Mouse (Mus musculus): ENCODE data around the gene Mgmt. TPM values are rescaled to one million over a fixed set of nuclear protein-coding genes. Genes with fewer than 3 reads are reported as not detected.

Mgmt gene
- polyA plus RNA-seq, 1 experiment from 2014 or later = 3.5 TPM

DNA sequence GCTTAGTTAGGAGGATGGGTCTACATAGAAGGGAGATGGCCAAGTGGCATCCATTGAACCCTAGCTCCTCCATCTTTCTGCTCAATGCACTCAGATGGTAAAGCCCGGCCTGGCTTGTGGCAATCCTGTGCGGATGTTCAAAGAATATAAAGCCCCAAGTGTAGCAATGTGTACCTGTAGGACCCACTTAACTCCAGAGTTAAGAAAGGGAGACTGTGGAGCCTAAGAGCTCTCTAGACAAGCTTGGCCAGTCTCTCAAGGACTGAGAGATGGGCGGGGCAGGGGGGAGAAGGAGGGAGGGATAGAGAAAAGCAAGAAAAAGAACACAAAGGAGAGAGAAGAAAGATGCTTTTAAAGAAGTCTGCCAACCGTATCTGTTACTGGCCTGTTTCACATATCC, 27.9 kb upstream of the Mgmt start:
- Histone ChIP-seq H3K4me2 (replicated peaks) (no peak overlapping the region), H3K4me3 (no peak overlapping the region), H3K4me1 (peaks cover 22% of the 10 kb centered on the region), H3K9me3 (replicated peaks) (no peaks in the 10 kb centered on the region), H3K27ac (no peak overlapping the region), H3K9ac (no peak overlapping the region), H3K27me3 (peaks cover 2% of the 10 kb centered on the region; the same call in 1 of the 2 replicates), H3K36me3 (no peaks in the 10 kb centered on the region)
- no peak for ATAC-seq (ENCODE audit: low FRiP score)
- 90% methylated on average over 4 of the region's 4 CpGs for WGBS

GRCm38 (mm10) chr7:136871535-136871934, 22.9 kb upstream of the Mgmt start:
- 61% methylated on average over 11 of the region's 11 CpGs for WGBS
- no peak overlapping the region for H3K9ac ChIP-seq
- no peak overlapping the region for H3K27ac ChIP-seq
- H3K4me3 ChIP-seq = no peak overlapping the region
- no peaks in the 10 kb centered on the region for H3K36me3 ChIP-seq
- ATAC-seq (ENCODE audit: low FRiP score) = no peak
- H3K9me3 ChIP-seq (replicated peaks) = no peaks in the 10 kb centered on the region
- H3K4me2 ChIP-seq (replicated peaks) = 0 out of 2 replicates have a peak overlapping the region, but pooled peaks have one; percentile 11
- H3K4me1 ChIP-seq = peaks cover 10% of the 10 kb centered on the region
- peaks cover 2% of the 10 kb centered on the region; the same call in 1 of the 2 replicates for H3K27me3 ChIP-seq

DNA sequence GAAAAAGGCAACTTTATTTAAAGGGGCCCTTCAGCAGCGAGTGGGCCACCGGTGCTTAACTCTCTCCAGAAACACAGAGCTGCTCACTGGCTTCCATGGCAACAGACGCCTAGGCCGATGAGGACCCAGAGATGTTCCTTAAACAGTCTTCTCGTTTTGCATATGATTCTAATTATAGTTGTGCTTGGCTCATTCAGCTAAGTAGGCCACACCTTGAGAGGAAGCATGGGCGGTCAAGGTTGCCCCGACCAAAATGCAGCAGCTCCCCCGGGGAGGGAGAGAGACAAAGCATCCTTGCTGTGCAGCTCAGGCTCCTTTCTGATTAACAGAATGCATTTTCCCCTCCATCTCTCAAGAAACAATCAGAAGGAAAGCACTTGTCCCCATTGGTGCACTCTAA, 22.4 kb upstream of the Mgmt start:
- H3K4me2 ChIP-seq (replicated peaks) = peak overlapping the region; percentile 11; the same call in 1 of the 2 replicates
- 6% methylated on average over 8 of the region's 8 CpGs for WGBS
- ATAC-seq (ENCODE audit: low FRiP score) = no peak

DNA sequence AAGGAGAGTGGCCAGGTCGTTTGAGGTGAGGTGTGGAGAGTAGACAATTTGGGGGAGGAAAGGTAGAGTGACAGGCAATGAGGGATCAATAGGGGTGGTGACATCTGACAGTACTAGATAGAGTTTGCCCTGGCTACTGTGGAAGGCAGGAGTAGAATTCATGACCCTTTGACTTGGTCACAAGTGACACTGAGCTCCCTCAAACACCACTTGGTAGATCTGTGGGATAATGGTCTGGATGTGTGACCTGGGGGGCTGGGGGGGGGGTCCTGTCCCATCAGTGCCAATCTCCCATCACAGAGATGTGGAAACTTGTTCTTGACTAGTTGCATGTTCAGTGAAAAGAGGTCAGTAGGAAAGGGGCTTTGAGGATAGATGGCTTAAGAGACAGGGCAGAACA, 20.0 kb upstream of the Mgmt start:
- no peaks in the 10 kb centered on the region for H3K9me3 ChIP-seq (replicated peaks)
- no peaks in the 10 kb centered on the region; the same call in 1 of the 2 replicates for H3K27me3 ChIP-seq
- no peak overlapping the region for H3K4me3 ChIP-seq
- H3K9ac ChIP-seq = no peak overlapping the region
- H3K4me1 ChIP-seq = peaks cover 10% of the 10 kb centered on the region
- no peak for ATAC-seq (ENCODE audit: low FRiP score)
- H3K36me3 ChIP-seq = no peaks in the 10 kb centered on the region
- 74% methylated on average over 1 of the region's 1 CpGs for WGBS
- H3K27ac ChIP-seq = no peak overlapping the region
- no peak overlapping the region for H3K4me2 ChIP-seq (replicated peaks)

More for the DNA sequence above, 22.4 kb upstream of the Mgmt start:
- Histone ChIP-seq H3K9ac (no peak overlapping the region), H3K27ac (no peak overlapping the region), H3K4me1 (peaks cover 10% of the 10 kb centered on the region), H3K27me3 (no peaks in the 10 kb centered on the region; the same call in 1 of the 2 replicates), H3K4me3 (no peak overlapping the region), H3K9me3 (replicated peaks) (no peaks in the 10 kb centered on the region), H3K36me3 (no peaks in the 10 kb centered on the region)

DNA sequence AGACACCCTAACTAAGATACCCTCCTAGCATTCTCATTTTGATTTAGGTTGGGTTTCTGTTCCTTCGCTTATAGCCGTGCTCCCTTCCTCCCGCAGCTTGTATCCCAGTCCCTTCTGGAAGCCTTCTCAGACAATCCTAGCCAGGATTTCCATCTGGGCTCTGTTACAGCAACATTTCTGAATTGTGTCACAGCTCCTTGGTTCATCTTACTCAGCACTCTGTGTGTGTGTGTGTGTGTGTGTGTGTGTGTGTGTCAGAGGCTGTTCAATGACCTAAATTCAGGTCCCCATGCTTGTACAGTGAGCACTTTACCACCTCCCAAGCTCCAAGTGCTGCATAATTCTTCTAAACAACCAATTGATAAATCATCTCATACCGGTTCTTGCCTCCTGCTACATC, 14.0 kb upstream of the Mgmt start:
- no peaks in the 10 kb centered on the region for H3K4me1 ChIP-seq
- H3K36me3 ChIP-seq = no peaks in the 10 kb centered on the region
- no peaks in the 10 kb centered on the region for H3K27me3 ChIP-seq
- no peak overlapping the region for H3K9ac ChIP-seq
- no peaks in the 10 kb centered on the region for H3K9me3 ChIP-seq (replicated peaks)
- H3K4me3 ChIP-seq = no peak overlapping the region
- ATAC-seq (ENCODE audit: low FRiP score) = no peak
- no peak overlapping the region for H3K4me2 ChIP-seq (replicated peaks)
- 89% methylated on average over 4 of the region's 4 CpGs for WGBS
- no peak overlapping the region for H3K27ac ChIP-seq

GRCm38 (mm10) chr7:136888161-136888560, 6.3 kb upstream of the Mgmt start:
- Histone ChIP-seq H3K4me2 (replicated peaks) (no peak overlapping the region), H3K27ac (no peak overlapping the region), H3K27me3 (no peaks in the 10 kb centered on the region), H3K9me3 (replicated peaks) (no peaks in the 10 kb centered on the region), H3K4me1 (no peaks in the 10 kb centered on the region), H3K4me3 (no peak overlapping the region), H3K9ac (no peak overlapping the region), H3K36me3 (no peaks in the 10 kb centered on the region)
- ATAC-seq (ENCODE audit: low FRiP score) = no peak
- 86% methylated on average over 6 of the region's 6 CpGs for WGBS

DNA sequence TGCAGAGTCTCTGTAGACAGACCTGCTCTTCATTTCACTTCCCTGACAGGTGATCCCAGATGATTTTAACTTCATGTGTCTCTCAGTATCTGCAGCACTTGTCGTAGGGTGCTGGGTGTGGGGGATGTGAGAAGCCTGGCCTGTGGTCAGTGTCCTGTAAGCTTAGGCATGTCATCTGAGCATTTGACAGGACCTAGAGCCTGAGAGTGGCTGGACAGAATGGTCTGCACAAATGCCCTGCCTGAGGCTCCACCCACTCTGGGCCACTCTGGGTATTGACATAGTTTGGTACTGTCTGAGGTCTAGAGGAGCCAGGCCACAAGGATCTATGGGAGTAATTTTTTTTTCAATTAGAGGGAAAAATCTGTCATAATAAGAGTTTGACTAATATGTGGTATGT, 942 bp downstream of the Mgmt start:
- Histone ChIP-seq H3K9me3 (replicated peaks) (peaks cover 4% of the 10 kb centered on the region; the same call in 1 of the 2 replicates), H3K36me3 (no peaks in the 10 kb centered on the region), H3K4me2 (replicated peaks) (no peak overlapping the region), H3K9ac (no peak overlapping the region), H3K27ac (no peak overlapping the region), H3K4me3 (no peak overlapping the region), H3K4me1 (peaks cover 12% of the 10 kb centered on the region), H3K27me3 (no peaks in the 10 kb centered on the region)
- no peak for ATAC-seq (ENCODE audit: low FRiP score)
- WGBS = 89% methylated on average over 1 of the region's 1 CpGs

GRCm38 (mm10) chr7:136895851-136896250, 1.4 kb downstream of the Mgmt start:
- Histone ChIP-seq H3K27me3 (no peaks in the 10 kb centered on the region), H3K27ac (no peak overlapping the region), H3K4me3 (no peak overlapping the region), H3K9me3 (replicated peaks) (peaks cover 5% of the 10 kb centered on the region; the same call in 1 of the 2 replicates), H3K36me3 (no peaks in the 10 kb centered on the region), H3K4me1 (peaks cover 12% of the 10 kb centered on the region), H3K4me2 (replicated peaks) (no peak overlapping the region), H3K9ac (no peak overlapping the region)
- ATAC-seq (ENCODE audit: low FRiP score) = no peak
- 93% methylated on average over 7 of the region's 7 CpGs for WGBS

DNA sequence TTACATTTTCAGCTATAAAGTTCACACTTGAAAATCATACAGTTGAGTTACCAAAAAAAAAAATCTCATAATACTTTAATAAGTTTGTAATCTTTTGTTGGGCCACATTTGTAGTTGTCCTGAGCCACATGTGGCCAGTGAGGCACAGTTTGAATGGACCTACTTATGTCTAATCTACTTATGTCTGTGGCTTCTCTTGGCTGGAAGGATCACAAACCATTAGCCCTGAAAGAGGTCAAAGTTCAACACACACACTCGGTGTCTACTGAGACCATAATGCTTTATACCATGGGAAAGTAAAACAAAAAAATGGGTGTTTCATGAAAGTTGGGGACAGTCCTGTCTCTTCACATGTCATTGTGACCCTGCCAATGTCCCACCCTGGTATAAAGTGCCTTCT, 3.1 kb downstream of the Mgmt start:
- H3K36me3 ChIP-seq = no peaks in the 10 kb centered on the region
- no peak overlapping the region for H3K9ac ChIP-seq
- H3K9me3 ChIP-seq (replicated peaks) = peaks cover 5% of the 10 kb centered on the region; the same call in 1 of the 2 replicates
- no peak overlapping the region for H3K4me2 ChIP-seq (replicated peaks)
- no peak overlapping the region for H3K27ac ChIP-seq
- no peak for ATAC-seq (ENCODE audit: low FRiP score)
- H3K4me1 ChIP-seq = peaks cover 12% of the 10 kb centered on the region
- no peaks in the 10 kb centered on the region for H3K27me3 ChIP-seq
- 60% methylated on average over 1 of the region's 1 CpGs for WGBS
- H3K4me3 ChIP-seq = no peak overlapping the region

GRCm38 (mm10) chr7:136898005-136898404, 3.6 kb downstream of the Mgmt start:
- Histone ChIP-seq H3K4me3 (no peak overlapping the region), H3K27ac (no peak overlapping the region), H3K4me1 (peaks cover 12% of the 10 kb centered on the region), H3K36me3 (no peaks in the 10 kb centered on the region), H3K9me3 (replicated peaks) (peaks cover 5% of the 10 kb centered on the region; the same call in 1 of the 2 replicates), H3K27me3 (no peaks in the 10 kb centered on the region), H3K9ac (no peak overlapping the region), H3K4me2 (replicated peaks) (no peak overlapping the region)
- WGBS = 78% methylated on average over 4 of the region's 4 CpGs
- no peak for ATAC-seq (ENCODE audit: low FRiP score)

DNA sequence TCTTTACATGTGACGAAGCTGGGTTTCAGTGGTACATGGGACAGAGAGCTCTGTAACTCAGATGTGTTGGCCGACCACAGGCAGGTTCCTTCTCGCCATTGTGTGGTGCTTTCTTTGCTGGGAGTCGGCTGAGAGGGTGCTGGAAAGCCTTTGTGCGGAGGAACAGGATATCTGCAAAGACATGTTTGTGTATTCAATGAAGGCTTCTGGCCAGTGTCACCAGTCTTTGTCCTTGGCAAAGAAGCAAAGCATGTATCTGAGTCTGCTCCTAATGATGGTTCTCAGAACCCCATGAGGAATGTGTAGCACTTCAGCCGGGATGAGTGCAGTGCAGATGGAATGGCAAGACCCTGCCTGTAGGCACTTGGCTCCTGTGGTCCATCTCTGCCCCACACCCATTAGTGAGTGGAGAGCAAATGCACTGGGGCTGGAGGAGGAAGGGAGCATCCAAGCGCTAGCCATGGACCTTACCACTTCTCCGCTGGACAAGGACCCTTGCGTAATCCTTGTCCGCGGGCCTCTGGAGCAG, 14.3 kb downstream of the Mgmt start:
- peaks cover 7% of the 10 kb centered on the region; the same call in 1 of the 2 replicates for H3K27me3 ChIP-seq
- no peak overlapping the region for H3K9ac ChIP-seq
- WGBS = 96% methylated on average over 11 of the region's 11 CpGs
- H3K4me3 ChIP-seq = no peak overlapping the region
- H3K4me2 ChIP-seq (replicated peaks) = no peak overlapping the region
- no peak overlapping the region for H3K27ac ChIP-seq
- H3K4me1 ChIP-seq = peaks cover 7% of the 10 kb centered on the region
- no peaks in the 10 kb centered on the region for H3K9me3 ChIP-seq (replicated peaks)
- H3K36me3 ChIP-seq = no peaks in the 10 kb centered on the region
- ATAC-seq (ENCODE audit: low FRiP score) = no peak

DNA sequence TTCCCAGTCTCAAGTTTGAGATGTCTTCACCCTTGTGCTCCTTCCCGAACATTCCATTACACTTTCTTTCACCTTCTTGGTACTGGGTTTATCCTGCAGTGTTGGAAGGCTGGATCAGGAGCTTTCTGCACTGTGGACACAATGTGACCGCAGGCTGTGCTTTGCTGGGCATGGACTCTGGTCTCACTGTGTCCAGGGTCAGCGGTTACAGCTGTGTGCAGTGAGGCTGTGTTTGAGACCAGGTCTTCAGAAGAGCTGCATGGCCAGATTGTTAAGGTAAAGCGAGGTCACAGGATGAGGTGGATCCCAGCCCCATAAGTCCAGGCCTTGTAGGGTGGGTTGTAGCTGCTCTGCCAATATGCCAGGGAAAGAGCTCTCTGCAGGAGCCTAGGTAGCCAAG, 18.5 kb downstream of the Mgmt start:
- no peak for ATAC-seq (ENCODE audit: low FRiP score)
- Histone ChIP-seq H3K9me3 (replicated peaks) (no peaks in the 10 kb centered on the region), H3K27ac (no peak overlapping the region), H3K9ac (no peak overlapping the region), H3K27me3 (peaks cover 7% of the 10 kb centered on the region; the same call in 1 of the 2 replicates), H3K4me2 (replicated peaks) (no peak overlapping the region), H3K36me3 (no peaks in the 10 kb centered on the region), H3K4me1 (peaks cover 8% of the 10 kb centered on the region), H3K4me3 (no peak overlapping the region)
- WGBS = 94% methylated on average over 4 of the region's 4 CpGs

DNA sequence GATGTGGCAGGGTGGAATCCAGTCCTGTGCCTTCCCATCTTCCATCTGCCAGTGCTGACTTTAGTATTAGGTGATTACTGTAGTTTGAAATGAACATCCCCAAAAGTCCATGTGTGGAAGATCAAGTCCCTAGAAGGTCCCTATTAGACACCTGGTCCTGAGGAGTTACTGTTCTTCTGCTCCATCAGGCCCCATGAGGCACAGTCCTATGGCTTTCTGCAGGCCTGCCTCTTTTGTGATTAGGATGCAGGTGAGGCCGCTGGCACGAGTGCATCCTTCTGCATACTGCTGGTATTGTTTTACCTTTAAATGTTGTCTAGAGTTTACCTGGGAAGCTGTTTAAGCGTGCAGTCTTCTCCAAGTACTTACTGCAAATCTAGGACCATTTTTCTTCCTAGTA, 21.6 kb downstream of the Mgmt start:
- no peak overlapping the region for H3K4me2 ChIP-seq (replicated peaks)
- no peaks in the 10 kb centered on the region for H3K9me3 ChIP-seq (replicated peaks)
- ATAC-seq (ENCODE audit: low FRiP score) = no peak
- H3K4me1 ChIP-seq = peaks cover 5% of the 10 kb centered on the region; the same call in 1 of the 2 replicates
- H3K27me3 ChIP-seq = peaks cover 7% of the 10 kb centered on the region; the same call in 1 of the 2 replicates
- no peaks in the 10 kb centered on the region for H3K36me3 ChIP-seq
- 88% methylated on average over 3 of the region's 3 CpGs for WGBS
- no peak overlapping the region for H3K27ac ChIP-seq
- no peak overlapping the region for H3K9ac ChIP-seq
- H3K4me3 ChIP-seq = no peak overlapping the region
